Mouse (Mus musculus) thymus, adult 2 months (tissue): ENCODE results near the gene Cbl.

Source experiments
- CTCF ChIP-seq: fragments of 200-500 bp; IDR thresholded peaks from 2 replicates; pipeline ENCODE4 v1.5.1; 2012; ENCODE audit warnings: mild to moderate bottlenecking, control low read depth, low read length, moderate library complexity, borderline replicate concordance; ENCODE audit not compliant: control insufficient read depth, poor library complexity, insufficient read depth; ENCODE audit errors: extremely low read depth
- POLR2A ChIP-seq: fragments of 200-500 bp; IDR thresholded peaks from 2 replicates; pipeline ENCODE4 v1.6.1; 2012; ENCODE audit warnings: mild to moderate bottlenecking, low read length, control low read depth, moderate library complexity; ENCODE audit not compliant: control insufficient read depth, poor library complexity, insufficient read depth; ENCODE audit errors: extremely low read depth

DNA sequence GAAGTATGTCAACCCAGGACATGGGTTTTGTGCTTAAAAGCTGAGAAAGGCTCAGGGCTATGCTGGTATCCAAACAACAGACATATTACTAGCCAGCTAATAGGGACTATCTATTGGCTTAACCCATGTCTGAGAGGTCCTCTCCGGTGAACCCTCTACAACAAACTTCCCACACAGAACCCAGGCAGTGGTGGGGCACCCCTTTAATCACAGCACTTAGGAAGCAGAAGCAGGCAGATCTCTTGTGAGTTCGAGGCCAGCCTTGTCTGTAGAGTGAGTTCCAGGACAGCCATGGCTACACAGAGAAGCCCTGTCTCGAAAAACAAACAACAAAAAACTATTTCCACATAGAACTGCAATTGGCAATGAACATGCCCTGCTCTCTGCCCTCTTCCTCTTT lies 107.1 kb downstream of the Cbl start:
- TF ChIP-seq CTCF (no peak), POLR2A (no peak)
